Mouse (Mus musculus): ENCODE measurements around the gene Fkbp11. TPM values are rescaled to one million over a fixed set of nuclear protein-coding genes. Genes with fewer than 3 reads are reported as not detected.

The Fkbp11 gene
- polyA plus RNA-seq, 1 experiment, result 9.3 TPM

DNA sequence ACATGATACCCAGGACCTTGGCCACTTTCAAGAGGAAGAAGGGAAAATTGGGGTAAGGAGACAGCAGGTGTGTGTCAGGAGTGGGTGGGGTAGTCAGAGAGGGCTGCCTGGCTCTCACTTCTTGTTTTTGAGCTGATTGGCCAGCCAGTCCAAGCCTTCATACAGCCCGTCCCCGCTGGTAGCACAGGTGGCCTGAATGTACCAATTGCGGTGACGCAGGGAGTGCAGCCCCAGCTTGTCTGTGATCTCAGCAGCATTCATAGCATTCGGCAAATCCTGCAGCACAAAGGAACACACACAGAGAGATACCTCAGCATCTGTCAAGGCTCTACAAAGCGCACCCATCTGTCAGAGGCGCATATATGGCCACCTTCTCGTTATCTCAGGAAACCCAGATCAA lies 12.2 kb upstream of the Fkbp11 start:
- Histone ChIP-seq H3K27ac (ENCODE audit: insufficient read depth, low read depth, low read length) (no peak overlapping the region), H3K36me3 (ENCODE audit: control insufficient read depth, insufficient read depth, low read length) (no peaks in the 10 kb centered on the region), H3K27me3 (replicated peaks; ENCODE audit: control insufficient read depth, insufficient read depth, low read length) (no peaks in the 10 kb centered on the region), H3K4me3 (ENCODE audit: insufficient read depth, low read depth, low read length) (no peak overlapping the region), H3K4me1 (ENCODE audit: control insufficient read depth, insufficient read depth, low read length) (no peaks in the 10 kb centered on the region)
- TF ChIP-seq POLR2A (IDR thresholded peaks at IDR 0.05; ENCODE audit: low read depth, low read length), result no peak
- no peak for DNase-seq
- WGBS, result 91% methylated on average over 8 of the region's 8 CpGs

DNA sequence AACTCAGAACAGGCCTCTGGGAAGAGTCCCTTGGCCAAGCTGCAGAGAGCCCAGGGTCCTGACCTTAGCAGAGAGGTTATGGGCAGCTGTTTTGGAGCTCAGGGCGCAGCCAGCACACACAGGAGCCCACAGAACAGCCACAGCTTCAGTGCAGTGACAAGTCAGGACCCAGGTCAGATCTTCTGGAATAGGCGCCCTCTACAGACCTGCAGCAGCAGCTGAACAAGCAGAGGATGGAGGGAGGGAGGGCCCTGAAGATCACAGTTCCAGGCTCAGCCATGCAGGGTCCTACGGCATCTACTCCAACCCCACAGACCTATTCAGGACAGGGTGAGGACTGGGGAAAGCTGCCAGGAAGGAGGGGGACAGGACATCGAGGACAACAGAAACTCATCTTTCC lies 10.8 kb upstream of the Fkbp11 start:
- Histone ChIP-seq H3K4me3 (ENCODE audit: insufficient read depth, low read depth, low read length) (no peak overlapping the region), H3K27me3 (replicated peaks; ENCODE audit: control insufficient read depth, insufficient read depth, low read length) (no peaks in the 10 kb centered on the region), H3K36me3 (ENCODE audit: control insufficient read depth, insufficient read depth, low read length) (no peaks in the 10 kb centered on the region), H3K27ac (ENCODE audit: insufficient read depth, low read depth, low read length) (no peak overlapping the region), H3K4me1 (ENCODE audit: control insufficient read depth, insufficient read depth, low read length) (no peaks in the 10 kb centered on the region; the same call in 1 of the 2 replicates)
- no peak for DNase-seq
- TF ChIP-seq CTCF (conservative IDR thresholded peaks at IDR 0.05; ENCODE audit: insufficient read depth, insufficient read length, low read depth, low read length) (peak; percentile 39), POLR2A (IDR thresholded peaks at IDR 0.05; ENCODE audit: low read depth, low read length) (no peak)
- WGBS, result 73% methylated on average over 4 of the region's 4 CpGs

DNA sequence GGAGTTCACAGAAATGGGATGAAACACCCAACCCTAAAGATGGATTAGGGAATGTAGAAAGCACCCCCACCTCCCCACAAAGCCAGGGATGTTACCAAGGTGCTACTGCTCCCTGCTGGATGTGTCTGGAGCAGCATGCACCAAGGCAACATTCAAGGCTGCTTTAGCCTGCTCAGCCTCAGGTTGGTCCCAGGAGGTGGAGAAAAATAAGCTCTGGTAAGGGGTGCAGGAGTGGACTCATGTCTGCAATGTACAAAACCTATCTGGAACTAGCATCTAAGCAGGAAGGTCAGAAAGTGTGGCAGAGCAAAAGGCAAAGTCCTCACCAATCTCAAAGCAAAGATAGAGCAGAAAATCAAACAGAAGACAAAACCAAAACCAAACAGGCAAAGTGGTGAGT lies 9.9 kb upstream of the Fkbp11 start:
- DNase-seq, result peak; percentile 55
- TF ChIP-seq POLR2A (IDR thresholded peaks at IDR 0.05; ENCODE audit: low read depth, low read length) (no peak), CTCF (conservative IDR thresholded peaks at IDR 0.05; ENCODE audit: insufficient read depth, insufficient read length, low read depth, low read length) (peak; percentile 70)
- Histone ChIP-seq H3K27ac (ENCODE audit: insufficient read depth, low read depth, low read length) (no peak overlapping the region), H3K4me3 (ENCODE audit: insufficient read depth, low read depth, low read length) (no peak overlapping the region), H3K36me3 (ENCODE audit: control insufficient read depth, insufficient read depth, low read length) (no peaks in the 10 kb centered on the region), H3K4me1 (ENCODE audit: control insufficient read depth, insufficient read depth, low read length) (no peaks in the 10 kb centered on the region; the same call in 1 of the 2 replicates), H3K27me3 (replicated peaks; ENCODE audit: control insufficient read depth, insufficient read depth, low read length) (no peaks in the 10 kb centered on the region)

DNA sequence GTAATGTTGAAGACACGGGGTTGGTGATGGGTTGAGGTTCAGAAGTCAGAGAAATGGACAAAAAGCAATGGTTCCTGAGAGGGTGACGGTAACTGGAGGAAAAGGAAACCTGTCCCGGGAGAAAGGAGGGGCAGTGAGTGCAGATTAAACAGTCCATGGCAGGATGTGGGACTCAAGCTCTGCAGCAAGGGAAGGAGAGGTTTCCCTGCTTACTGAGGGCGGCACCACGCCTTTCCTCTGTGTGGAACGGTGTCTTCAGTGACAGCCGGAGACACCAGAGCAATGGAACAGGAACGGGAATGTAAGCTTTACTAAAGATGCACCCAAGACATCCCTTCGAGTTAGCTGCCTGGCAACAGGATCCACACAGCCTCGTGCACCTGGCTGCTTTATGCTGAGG lies 8.5 kb upstream of the Fkbp11 start:
- DNase-seq, result peak; percentile 45
- no peaks in the 10 kb centered on the region; the same call in 1 of the 2 replicates for H3K4me1 ChIP-seq (ENCODE audit: control insufficient read depth, insufficient read depth, low read length)
- no peaks in the 10 kb centered on the region for H3K36me3 ChIP-seq (ENCODE audit: control insufficient read depth, insufficient read depth, low read length)
- WGBS, result 77% methylated on average over 10 of the region's 10 CpGs
- no peaks in the 10 kb centered on the region for H3K27me3 ChIP-seq (replicated peaks; ENCODE audit: control insufficient read depth, insufficient read depth, low read length)
- H3K27ac ChIP-seq (ENCODE audit: insufficient read depth, low read depth, low read length), result no peak overlapping the region
- no peak overlapping the region for H3K4me3 ChIP-seq (ENCODE audit: insufficient read depth, low read depth, low read length)
- TF ChIP-seq POLR2A (IDR thresholded peaks at IDR 0.05; ENCODE audit: low read depth, low read length) (no peak), CTCF (conservative IDR thresholded peaks at IDR 0.05; ENCODE audit: insufficient read depth, insufficient read length, low read depth, low read length) (no peak)

DNA sequence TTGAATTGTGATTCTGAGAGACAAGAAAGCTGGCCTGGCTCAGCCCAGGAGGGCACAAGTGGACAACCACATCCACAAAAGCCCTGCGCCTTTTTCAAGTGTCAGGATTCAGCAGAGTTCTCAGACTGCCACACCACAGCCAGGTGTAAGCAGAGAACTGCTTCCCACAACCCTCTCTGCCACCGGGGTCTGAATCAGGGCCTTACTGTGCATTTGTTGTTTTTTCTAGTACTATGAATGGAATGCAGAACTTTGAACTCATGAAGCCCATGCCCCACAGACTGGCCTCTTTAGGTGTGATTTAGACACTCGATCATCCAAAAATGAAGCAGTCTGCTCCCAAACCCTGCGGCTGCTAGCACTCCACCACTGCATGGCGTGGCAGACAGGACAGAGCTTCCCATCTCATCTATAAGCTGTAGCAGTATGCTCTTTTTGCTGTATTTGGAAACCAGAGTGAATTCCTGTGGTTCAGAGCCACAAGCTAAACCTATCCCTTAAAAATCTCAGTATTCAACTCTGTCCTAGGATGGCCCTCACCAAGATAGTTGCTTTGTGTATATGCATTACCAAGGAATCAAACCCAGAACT lies 6.1 kb upstream of the Fkbp11 start:
- Histone ChIP-seq H3K36me3 (ENCODE audit: control insufficient read depth, insufficient read depth, low read length) (no peaks in the 10 kb centered on the region), H3K4me3 (ENCODE audit: insufficient read depth, low read depth, low read length) (no peak overlapping the region), H3K4me1 (ENCODE audit: control insufficient read depth, insufficient read depth, low read length) (no peaks in the 10 kb centered on the region; the same call in 1 of the 2 replicates), H3K27me3 (replicated peaks; ENCODE audit: control insufficient read depth, insufficient read depth, low read length) (no peaks in the 10 kb centered on the region), H3K27ac (ENCODE audit: insufficient read depth, low read depth, low read length) (no peak overlapping the region)
- peak; percentile 63 for DNase-seq
- TF ChIP-seq POLR2A (IDR thresholded peaks at IDR 0.05; ENCODE audit: low read depth, low read length), result no peak
- TF ChIP-seq CTCF (conservative IDR thresholded peaks at IDR 0.05; ENCODE audit: insufficient read depth, insufficient read length, low read depth, low read length), result no peak
- WGBS, result 48% methylated on average over 5 of the region's 5 CpGs

DNA sequence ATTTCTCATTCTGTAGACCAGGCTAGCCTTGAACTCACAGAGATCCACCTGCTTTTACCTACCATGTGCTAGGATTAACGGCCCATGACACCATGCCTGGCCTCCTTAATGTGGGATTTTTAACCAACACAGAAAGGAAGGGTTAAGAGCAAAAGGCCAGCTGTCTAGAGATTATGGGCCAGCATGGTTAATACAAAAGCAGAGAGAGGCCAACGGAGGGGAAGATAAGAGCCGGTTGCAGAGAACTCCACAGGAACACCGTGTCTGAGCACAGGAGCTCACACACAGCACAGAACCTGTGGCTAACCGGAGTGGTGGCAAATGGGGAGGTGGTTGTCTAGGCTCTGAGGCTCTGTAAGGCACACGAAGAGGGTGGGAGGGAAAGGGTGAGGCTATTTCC lies 5.4 kb upstream of the Fkbp11 start:
- H3K27me3 ChIP-seq (replicated peaks; ENCODE audit: control insufficient read depth, insufficient read depth, low read length), result no peaks in the 10 kb centered on the region
- H3K4me3 ChIP-seq (ENCODE audit: insufficient read depth, low read depth, low read length), result no peak overlapping the region
- H3K36me3 ChIP-seq (ENCODE audit: control insufficient read depth, insufficient read depth, low read length), result no peaks in the 10 kb centered on the region
- no peak for TF ChIP-seq CTCF (conservative IDR thresholded peaks at IDR 0.05; ENCODE audit: insufficient read depth, insufficient read length, low read depth, low read length)
- TF ChIP-seq POLR2A (IDR thresholded peaks at IDR 0.05; ENCODE audit: low read depth, low read length), result no peak
- WGBS, result 43% methylated on average over 6 of the region's 6 CpGs
- H3K27ac ChIP-seq (ENCODE audit: insufficient read depth, low read depth, low read length), result no peak overlapping the region
- peaks cover under 1% of the 10 kb centered on the region; the same call in 1 of the 2 replicates for H3K4me1 ChIP-seq (ENCODE audit: control insufficient read depth, insufficient read depth, low read length)
- DNase-seq, result no peak

DNA sequence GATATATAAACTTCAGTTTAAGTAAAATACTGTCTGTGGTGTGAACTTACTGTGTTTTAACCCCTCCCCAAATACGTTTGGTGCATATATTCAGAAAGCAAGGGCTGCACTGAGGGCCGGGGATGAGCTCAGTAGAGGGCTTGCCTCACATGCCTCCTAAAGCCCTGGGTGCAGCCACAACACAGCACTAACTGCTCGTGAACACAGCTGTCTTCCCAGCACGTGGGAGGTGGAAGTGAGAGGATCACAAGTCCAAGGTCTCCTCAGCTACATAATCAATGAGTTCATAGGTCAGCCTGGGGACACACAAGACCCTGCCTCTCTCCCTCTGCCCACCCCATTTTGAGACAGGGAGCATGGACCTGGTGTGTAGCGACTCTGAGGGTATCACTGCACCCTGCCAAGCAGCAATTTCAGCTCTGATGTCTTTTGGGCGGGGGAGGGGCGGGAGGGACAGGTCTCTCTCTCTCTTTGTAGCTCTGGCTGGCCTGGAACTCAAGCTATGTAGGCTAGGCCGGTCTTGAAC lies 4.1 kb upstream of the Fkbp11 start:
- Histone ChIP-seq H3K27me3 (replicated peaks; ENCODE audit: control insufficient read depth, insufficient read depth, low read length) (no peaks in the 10 kb centered on the region), H3K4me3 (ENCODE audit: insufficient read depth, low read depth, low read length) (no peak overlapping the region), H3K4me1 (ENCODE audit: control insufficient read depth, insufficient read depth, low read length) (peaks cover 5% of the 10 kb centered on the region; the same call in 1 of the 2 replicates), H3K27ac (ENCODE audit: insufficient read depth, low read depth, low read length) (no peak overlapping the region), H3K36me3 (ENCODE audit: control insufficient read depth, insufficient read depth, low read length) (no peaks in the 10 kb centered on the region)
- WGBS, result 64% methylated on average over 8 of the region's 8 CpGs
- TF ChIP-seq CTCF (conservative IDR thresholded peaks at IDR 0.05; ENCODE audit: insufficient read depth, insufficient read length, low read depth, low read length), result no peak
- TF ChIP-seq POLR2A (IDR thresholded peaks at IDR 0.05; ENCODE audit: low read depth, low read length), result no peak
- peak; percentile 16 for DNase-seq
